Mouse (Mus musculus) ovary, postnatal 14 days (tissue): ENCODE data around the gene Capn1.

ENCODE experiments used
- DNase-seq: peaks from one replicate; pipeline ENCODE4 v3.0.0; 2022; ENCODE audit warnings: low spot score

Capn1 gene

DNA sequence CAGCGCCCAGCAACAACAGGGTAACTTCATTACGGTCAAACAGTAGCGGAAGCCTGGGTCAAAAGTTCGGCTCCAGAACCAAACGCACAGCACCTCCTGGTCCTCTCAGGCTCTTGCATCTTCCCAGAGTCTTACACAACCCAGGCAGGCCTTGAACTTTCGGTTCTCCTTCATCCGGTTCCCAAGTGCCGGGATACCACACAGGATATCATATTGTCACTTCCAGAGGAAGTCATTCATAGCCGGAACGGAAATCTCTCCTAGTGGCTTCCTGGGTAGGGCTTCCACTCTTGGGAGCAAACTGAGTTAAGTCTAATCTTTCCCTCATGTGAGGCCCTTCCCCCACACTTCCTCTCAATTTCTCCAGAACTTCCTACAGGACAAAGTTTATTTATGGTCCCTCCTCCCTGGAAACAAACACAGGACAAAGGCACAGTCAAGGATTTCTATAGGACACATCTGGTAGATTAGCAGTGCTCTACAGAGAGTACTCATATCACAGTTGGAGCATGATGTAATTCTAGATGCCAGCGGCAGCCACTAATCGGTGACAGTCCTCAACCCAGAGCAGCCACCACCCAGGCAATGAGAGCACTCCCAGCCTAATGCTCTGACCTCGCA is 63.5 kb downstream of the Capn1 start:
- no peak for DNase-seq

- DNase-seq: no peak
These were observed 64.1 kb downstream of the Capn1 start for GRCm38 (mm10) chr19:5951631-5952030.

DNA sequence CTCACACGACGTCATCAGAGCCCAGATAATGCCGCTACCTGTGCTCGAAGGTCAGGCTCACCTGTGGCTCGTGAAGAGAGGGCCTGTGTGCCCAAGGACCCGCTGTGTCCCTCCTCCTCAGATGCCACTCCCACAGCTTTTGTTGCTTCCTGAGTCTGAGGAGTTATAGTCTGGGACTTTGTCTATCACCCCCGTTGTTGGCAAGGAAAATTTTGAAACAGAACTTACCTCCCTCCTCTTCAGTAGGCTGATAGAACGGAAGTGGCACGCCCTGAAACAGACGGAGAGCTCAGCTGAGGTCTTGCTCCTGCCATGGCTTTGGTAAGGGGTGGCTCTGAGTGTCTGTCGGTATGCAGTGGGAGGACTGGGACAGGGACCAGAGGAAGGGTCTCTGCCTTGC is 65.5 kb downstream of the Capn1 start:
- no peak for DNase-seq

- no peak for DNase-seq
These were observed 69.8 kb downstream of the Capn1 start for GRCm38 (mm10) chr19:5945891-5946290.

DNA sequence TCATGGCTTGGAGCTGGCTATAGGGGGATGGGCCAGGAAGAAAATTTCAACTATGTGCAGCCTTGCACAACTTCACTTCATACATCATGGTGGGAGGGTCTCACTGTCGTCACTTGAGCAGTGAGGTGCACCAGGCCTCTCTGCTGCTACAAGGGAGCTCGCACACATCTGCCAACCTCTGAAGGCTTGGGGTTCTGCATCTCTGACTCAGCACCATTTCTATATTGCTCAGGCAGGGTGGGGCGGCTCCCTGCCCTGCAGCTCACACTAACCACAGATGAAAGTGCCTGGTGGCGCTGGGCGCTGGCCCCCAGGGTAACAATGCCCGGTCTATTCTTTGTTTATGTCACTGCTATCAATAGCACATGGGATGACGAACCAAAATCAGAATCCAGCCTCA is 70.7 kb downstream of the Capn1 start:
- no peak for DNase-seq

DNA sequence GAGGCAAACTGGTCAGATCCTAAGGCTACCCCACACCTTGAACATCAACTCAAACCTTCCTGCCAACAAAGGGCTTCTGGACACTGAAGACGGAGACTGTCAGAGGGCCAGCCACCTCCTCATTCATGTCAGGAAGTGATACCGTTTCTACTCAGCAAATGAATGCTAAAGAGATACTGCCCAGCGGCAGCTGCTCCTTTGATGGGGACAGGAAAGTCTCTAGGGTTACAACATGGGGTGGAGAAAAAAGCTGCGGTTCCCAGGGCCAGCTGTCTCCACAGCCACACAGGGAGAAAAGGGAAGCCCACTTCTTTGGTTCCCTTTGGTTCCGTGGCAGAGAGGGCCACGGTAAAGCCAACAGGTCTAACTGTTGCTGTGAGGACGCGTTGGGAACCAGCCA is 71.6 kb downstream of the Capn1 start:
- no peak for DNase-seq

- no peak for DNase-seq
These were observed 72.3 kb downstream of the Capn1 start for GRCm38 (mm10) chr19:5943404-5943803.

DNA sequence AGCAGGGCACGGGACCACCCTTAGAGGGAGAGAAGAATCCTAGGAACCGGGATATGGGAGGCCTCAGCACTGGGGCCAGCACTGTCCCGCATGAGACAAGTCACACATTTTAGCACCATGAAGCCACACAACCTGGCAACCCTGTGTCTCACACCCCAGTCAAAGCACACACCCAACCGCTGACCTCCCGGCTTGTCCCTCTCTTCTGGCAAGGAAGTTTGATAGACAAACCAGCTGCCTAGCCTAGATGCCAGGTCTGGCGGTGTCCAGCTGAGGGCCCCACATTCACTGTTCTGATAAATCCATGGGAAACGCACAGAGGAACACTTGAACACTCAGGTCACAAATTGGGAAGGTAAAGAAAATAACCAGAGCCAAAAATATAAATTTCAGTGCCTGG is 73.1 kb downstream of the Capn1 start:
- DNase-seq: no peak

GRCm38 (mm10) chr19:5940656-5941055 is 75.0 kb downstream of the Capn1 start:
- DNase-seq: no peak

- peak; percentile 57 for DNase-seq
These were observed 75.5 kb downstream of the Capn1 start for GRCm38 (mm10) chr19:5940173-5940572.

- DNase-seq: no peak
These were observed 76.0 kb downstream of the Capn1 start for GRCm38 (mm10) chr19:5939715-5940114.
